Mouse (Mus musculus) 3T3-L1 (cell line): ENCODE results near the gene Tdgf1.
A peak's percentile ranks its signal among the peaks of the same experiment; 100 is the strongest.

Source experiments
- DNase-seq: peaks from one replicate; pipeline ENCODE4 v3.0.0-alpha.2; 2015; ENCODE audit warnings: low read depth, low spot score

The Tdgf1 gene

DNA sequence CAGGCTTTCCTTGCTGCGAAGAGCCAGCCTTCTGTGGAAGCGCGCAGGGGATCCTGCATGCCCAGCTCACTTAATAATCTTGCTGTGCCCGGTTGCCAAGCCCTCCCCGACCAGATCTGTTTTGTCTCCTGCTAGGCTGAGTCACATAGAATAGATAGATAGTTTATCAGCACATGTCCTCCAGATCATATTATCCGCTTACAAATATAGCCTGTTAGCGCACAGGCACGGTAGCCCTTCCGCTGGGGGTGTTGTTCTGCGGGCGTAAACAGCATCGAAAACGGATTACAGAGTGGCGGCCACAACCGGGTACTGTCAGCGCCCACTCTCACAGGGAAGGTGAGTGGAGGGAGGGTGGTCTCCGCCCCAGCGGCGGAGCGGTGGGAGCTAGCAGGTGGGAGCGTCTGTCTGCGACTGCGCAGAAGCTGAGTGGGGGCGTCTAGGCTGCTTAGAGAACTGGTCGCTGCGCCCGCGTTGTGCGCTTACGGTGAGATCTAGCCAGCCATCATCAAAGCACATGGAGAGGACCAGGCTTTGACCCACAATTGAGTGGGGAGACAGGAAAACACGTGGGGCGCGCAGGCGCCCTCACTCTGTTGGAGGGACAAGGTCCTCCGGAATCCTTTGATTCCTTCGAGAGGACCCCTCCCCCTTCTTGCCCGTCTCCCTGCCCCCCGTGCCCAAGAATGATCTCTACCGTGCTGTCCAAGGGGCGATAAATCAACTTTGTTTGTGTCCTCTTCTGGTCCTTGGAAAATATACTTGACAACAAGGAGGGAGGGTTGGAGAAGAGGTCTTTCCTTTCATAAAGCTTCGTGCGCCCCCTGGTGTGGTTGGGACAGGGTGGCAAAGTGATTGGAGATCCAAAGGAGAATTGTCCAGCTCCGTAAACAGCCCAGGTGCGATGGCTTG lies 7.8 kb upstream of the Tdgf1 start:
- DNase-seq: peak; percentile 12

DNA sequence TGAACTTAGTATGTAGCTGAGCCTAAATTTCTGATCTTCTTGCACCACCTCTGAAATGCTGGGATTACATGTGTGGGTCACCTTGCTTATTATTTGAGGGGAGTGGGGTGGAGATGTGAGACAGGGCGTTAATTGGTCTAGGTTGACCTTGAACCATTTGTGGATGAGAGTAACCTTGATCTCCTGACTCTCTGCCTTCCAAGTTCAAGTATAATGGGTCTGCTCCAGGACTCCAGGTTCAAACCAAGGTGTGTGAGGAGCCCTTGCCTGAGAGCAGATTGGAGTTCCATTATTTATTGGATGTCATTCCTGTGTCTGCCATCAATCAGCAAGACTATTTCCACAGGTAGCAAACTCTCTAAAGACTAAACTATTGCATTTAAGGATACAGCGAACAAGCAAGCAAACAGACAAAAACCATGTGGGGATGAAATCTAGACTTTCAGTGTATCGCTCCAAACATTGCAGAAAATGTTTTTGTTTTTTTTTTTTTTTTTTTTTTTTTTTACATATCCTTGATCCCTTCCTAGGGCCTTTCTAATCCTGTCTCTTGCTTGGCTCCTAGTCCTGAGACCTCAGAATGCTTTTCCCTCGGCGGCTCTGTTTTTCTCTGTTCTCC lies 7.1 kb upstream of the Tdgf1 start:
- DNase-seq: no peak

- no peak for DNase-seq
These were observed 6.4 kb upstream of the Tdgf1 start for GRCm38 (mm10) chr9:110952398-110952797.

DNA sequence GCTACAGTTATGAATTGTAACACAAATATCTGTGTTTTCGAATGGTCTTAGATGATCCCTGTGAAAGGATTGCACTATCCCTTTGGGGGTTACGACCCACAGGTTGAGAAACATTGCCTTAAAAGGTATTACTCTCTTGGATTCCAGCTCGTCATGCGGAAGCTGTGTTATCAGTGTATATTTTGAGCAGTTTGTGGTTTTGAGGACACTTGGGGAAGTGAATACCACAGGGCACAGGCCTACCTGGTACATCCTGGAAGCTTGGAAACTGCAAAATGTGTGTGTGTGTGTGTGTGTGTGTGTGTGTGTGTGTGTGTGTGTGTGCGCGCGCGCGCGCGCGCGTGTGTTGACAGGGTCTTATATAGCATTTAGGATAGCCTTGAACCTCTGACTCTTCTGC lies 5.9 kb upstream of the Tdgf1 start:
- DNase-seq: no peak

DNA sequence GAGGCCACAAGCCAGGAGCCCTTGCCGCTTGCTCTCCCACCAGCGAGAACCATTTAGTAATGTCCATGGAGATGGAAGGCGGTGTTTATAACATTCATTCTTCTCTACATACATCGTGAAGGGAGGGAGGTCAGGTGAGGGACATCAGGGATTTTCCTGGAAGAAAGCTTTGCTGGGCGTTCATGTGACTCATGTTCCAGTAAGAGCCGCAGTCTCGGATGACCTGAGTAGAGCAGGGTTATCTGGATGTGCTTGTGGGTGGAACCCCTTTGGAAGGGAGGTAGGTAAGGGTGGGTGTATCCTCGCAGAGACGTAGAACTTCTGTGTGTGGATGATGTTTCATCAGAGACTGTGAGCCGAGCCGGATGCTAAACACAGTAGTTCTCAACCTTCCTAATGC lies 5.4 kb upstream of the Tdgf1 start, which contains the start of gene Lrrc2:
Lrrc2 (plus strand) TSS at position 149 of the 400 bp plus-strand sequence.
- peak; percentile 11 for DNase-seq

- no peak for DNase-seq
These were observed 4.2 kb upstream of the Tdgf1 start for GRCm38 (mm10) chr9:110950109-110950508.

DNA sequence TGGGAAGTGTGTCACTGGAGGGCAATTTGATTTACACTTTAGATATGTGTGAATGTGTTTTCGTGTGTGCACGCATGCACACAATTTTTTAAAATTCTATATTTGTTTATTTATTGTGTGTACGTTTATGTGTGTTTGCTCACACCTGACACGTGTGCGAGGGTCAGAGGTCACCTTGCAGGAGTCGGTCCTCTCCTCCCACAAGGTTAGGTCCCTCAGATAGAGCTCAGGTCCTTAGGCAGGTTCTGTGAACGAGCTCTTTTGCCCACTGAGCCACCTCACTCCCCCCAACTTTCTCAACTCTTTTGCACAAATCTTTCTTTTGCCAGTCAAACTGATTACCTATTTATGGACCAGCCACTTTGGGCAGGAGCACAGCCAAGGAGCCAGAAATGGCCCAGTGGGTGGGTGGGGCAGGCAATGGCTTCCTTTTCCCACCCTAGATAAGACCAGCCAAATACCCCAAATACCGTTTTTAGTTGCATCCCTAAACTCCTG lies 2.9 kb upstream of the Tdgf1 start:
- no peak for DNase-seq

DNA sequence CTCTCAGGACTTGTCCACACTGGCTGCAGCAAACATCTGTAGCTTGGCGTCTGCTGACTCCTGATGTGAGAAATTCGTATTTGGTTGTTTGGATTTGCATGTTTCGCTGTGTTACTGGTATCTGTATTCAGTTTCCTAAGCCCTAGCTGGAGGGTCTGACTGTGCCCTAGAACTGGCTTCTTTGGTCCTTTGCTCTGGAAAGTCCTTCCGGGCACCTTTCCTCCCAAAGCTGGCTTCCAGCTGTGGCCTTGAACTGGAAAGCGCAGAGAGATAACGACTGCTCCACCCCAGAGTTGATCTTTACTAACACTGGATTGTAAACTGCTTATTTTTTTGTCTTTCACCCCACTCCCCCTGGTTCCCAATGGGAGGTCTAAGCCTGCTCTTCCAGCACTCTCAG lies 1.9 kb upstream of the Tdgf1 start:
- no peak for DNase-seq

- DNase-seq: no peak
These were observed 1.3 kb upstream of the Tdgf1 start for GRCm38 (mm10) chr9:110947261-110947661.

DNA sequence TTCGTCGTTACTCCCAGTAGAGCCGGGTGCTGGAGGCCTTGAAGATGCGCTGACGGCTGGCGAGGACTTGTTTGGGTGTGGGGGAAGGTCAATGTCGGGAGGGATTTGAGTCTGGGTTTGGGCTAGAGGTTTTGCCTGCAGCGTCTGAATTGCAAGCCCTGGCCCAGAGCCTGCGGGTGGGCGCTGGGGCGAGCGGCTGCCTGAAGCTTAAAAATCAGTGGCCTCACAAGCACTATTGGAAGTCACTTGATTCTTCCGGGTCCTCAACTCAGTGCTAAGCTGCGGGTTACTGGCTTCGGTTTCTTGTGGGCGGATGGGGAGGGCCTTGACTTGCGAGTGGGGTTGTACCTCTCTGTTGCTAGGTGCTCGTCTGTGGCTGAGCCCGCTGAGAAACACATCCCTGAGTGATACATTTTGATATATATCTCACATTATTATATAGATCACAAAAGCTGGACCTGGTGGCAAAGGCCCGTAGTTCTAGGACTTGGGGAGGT lies 638 bp upstream of the Tdgf1 start:
- no peak for DNase-seq

DNA sequence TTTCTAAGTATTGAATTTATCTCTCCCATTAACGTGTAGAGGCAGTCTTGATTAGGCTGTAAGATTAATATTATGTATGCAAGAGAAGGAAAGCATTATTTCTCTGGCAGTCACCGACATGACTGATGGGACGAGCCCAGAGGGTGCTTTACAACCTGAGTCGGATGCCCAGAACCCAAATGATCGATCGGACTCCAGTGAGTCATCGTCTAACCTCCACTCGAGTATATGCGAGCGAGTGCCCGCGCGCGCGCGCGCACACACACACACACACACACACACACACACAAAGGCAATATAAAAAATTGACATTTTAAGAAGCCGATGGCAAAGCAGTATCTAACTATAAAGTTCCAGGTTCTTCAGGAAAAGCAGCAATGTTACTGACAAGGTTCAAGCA lies 615 bp downstream of the Tdgf1 start:
- no peak for DNase-seq

DNA sequence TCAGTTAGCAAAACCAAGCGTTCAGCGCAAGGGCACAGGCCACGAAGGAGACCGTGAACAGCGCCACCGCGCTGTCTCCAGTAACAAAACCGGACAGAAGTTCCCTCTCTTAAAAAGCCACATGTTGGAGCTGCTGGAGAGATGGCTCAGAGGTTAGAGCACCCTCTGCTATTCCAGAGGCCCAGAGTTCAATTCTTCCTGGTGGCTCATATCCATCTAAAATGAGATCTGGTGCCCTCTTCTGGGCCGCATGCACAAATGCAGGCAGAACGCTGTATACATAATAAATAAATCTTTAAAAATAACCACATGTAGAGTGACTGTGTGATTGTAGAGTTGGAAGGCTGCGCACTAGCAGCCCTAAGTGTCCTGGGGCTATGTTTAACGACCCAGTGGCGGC lies 1.7 kb downstream of the Tdgf1 start:
- peak; percentile 49 for DNase-seq

GRCm38 (mm10) chr9:110937506-110938490 lies 8.2 kb downstream of the Tdgf1 start:
- DNase-seq: no peak

GRCm38 (mm10) chr9:110935941-110936340 lies 10.0 kb downstream of the Tdgf1 start:
- DNase-seq: no peak

DNA sequence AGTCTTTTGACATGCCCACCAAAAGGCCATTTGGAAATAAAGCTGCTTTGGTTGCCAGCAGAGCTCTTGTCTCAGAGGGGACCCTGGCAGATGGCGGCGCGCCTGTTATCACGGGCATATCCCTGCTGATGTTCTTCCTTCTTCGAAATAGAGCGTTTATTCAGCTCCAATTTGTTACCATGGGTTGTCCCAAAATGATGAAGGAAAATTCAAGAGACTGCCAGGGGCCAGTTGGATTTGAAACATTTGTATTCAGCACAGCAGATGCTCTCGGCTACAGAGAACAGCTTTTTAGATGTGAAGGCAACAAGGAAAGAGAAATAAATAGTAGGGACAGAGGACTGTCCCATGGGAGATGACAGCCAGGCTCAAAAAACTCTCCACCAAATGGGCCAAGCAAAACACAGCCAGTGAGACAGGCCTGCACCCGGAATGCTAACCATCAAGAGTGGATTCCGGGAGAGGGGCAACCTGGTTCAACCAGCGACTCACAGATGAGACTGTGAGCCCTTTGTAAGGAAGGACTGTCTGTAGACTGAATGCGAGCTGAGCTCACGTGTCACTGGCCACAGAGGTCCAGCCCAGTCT lies 12.0 kb downstream of the Tdgf1 start:
- no peak for DNase-seq

DNA sequence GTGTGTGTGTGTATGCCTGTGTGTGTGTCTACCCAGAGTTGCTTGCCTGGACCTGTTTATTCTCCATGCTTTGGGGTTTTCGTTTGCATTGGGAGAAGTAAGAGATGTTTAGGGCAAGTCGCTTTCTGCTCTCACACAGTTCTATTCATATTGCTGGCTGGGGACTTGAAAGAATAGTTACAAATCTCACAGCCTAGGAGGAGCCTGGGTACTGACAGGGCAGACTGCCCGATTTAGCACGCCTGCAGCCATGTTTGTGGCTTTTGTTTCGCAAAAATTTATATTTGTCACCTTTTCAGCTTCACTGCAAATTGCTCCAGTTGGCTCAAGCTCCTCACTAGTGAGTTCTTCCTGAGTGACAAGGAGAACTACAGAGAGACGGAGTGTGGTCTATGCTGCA lies 14.4 kb downstream of the Tdgf1 start:
- DNase-seq: peak; percentile 21

DNA sequence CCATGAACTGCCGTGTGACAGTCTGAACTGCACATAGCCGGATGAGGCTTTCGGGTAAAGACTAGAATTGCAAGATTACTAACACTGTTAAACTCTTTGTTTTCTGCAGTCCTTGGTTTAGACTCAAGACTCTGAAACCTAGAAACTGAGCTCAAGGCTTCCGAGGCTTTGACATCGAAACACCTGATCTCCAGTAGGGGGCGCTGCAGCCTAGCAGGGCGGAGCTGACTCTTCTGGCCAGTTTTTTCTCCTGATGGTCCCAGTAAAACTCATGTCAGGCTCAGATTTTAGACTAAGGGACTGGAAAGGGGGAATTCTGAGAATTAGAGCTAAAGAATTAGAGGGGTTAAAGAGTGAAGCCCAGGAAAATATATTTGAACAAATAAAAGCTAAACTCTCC lies 23.2 kb downstream of the Tdgf1 start:
- peak; percentile 70 for DNase-seq

DNA sequence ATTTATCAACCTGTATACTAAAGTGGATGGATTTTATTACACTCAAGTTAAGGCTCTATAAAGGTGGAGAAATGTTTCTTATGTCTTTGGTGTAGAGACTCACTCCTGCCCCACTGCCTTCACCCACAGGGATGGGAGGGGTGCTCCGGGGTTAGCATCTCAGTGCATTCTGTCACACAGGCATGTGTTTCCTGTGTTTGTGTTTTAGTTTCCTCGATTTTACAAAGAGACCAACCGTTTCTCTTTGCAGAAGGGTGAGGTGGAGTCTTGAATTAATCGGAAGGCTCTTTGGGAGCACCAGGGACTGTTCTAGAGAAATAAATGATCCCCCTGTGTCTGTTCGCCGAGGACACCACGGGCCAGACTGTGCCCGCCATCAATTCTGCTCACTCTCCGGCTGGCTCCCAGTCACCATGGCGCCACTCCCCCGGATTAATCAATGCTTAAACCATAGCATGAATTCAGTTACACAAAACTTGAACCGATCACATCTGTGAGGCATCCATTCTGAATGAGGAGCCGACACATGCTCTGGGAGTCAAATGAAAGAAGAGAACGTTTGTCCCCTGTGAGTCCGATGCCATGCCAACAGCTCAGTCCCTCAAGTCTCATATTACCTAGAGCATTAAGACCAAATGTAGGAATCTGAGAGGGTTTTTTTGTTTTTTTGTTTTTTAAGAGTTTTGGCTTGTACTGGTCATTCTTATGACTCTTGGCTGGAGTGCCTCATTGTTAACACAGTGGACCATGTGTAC lies 25.1 kb downstream of the Tdgf1 start:
- DNase-seq: no peak

GRCm38 (mm10) chr9:110916786-110917185 lies 29.2 kb downstream of the Tdgf1 start, which contains the start of gene Fam240a:
Fam240a (minus strand) TSS chr9:110916861.
- DNase-seq: no peak

DNA sequence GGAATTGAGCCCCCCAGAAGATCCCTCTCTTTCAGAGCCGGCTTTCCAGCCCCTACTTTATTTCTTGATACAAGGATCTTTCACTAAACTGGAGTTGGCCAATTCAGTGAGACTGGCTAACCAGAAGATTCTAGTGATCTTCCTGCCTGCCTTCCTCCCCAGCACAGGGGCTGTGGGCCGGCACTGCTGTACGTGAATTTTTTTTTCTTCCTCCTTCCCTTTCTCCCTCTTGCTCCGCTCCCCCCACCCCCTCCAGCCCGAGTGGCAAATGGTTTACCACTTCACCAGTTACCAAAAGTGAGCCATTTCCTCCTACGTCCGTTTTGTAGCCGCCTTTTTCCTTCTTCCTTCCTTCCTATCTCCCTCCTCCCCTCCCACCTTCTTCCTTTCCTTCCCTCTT lies 30.5 kb downstream of the Tdgf1 start:
- no peak for DNase-seq
